Mouse (Mus musculus) layer of hippocampus, adult 9-10 months (tissue): ENCODE data around the gene Pcgf3.
"Not testable (repeated sequence)": the region's sequence is repeated elsewhere in the genome, so short reads cannot be mapped to it uniquely, and the experiment has no call there.

Experiments
- DNase-seq: peaks from one replicate; pipeline ENCODE4 v3.0.0; 2022; ENCODE audit warnings: low spot score

Gene Pcgf3

GRCm38 (mm10) chr5:108473737-108474136 is 12.7 kb downstream of the Pcgf3 start:
- no peak for DNase-seq

- no peak for DNase-seq
Observed at GRCm38 (mm10) chr5:108475977-108476376, 14.9 kb downstream of the Pcgf3 start.

- DNase-seq: no peak
Observed at GRCm38 (mm10) chr5:108483006-108483405, 22.0 kb downstream of the Pcgf3 start.

- DNase-seq: no peak
Observed at GRCm38 (mm10) chr5:108485239-108485638, 24.2 kb downstream of the Pcgf3 start.

GRCm38 (mm10) chr5:108486148-108486547 is 25.1 kb downstream of the Pcgf3 start:
- not testable (repeated sequence) for DNase-seq

GRCm38 (mm10) chr5:108501573-108501972 is 40.5 kb downstream of the Pcgf3 start:
- DNase-seq: no peak

GRCm38 (mm10) chr5:108502286-108502685 is 41.3 kb downstream of the Pcgf3 start:
- DNase-seq: no peak

- DNase-seq: no peak
Observed at GRCm38 (mm10) chr5:108515581-108516361, 54.7 kb downstream of the Pcgf3 start.

- DNase-seq: no peak
Observed at GRCm38 (mm10) chr5:108516655-108517054, 55.6 kb downstream of the Pcgf3 start.

- DNase-seq: no peak
Observed at GRCm38 (mm10) chr5:108518106-108518885, 57.3 kb downstream of the Pcgf3 start.

GRCm38 (mm10) chr5:108518951-108519350 is 57.9 kb downstream of the Pcgf3 start:
- DNase-seq: no peak

GRCm38 (mm10) chr5:108520153-108520552 is 59.1 kb downstream of the Pcgf3 start:
- DNase-seq: no peak

- DNase-seq: no peak
Observed at GRCm38 (mm10) chr5:108521016-108521415, 60.0 kb downstream of the Pcgf3 start.

- no peak for DNase-seq
Observed at GRCm38 (mm10) chr5:108521896-108522295, 60.9 kb downstream of the Pcgf3 start.

- DNase-seq: no peak
Observed at GRCm38 (mm10) chr5:108522597-108522996, 61.6 kb downstream of the Pcgf3 start.

GRCm38 (mm10) chr5:108534188-108534587 is 73.2 kb downstream of the Pcgf3 start:
- no peak for DNase-seq

- DNase-seq: no peak
Observed at GRCm38 (mm10) chr5:108543516-108544291, 82.7 kb downstream of the Pcgf3 start.

GRCm38 (mm10) chr5:108547636-108548035 is 86.6 kb downstream of the Pcgf3 start:
- DNase-seq: no peak

GRCm38 (mm10) chr5:108549137-108549488 is 88.1 kb downstream of the Pcgf3 start:
- no peak for DNase-seq

GRCm38 (mm10) chr5:108549489-108550206 is 88.6 kb downstream of the Pcgf3 start, which contains the start of gene Cplx1:
TSS of gene Cplx1 (minus strand) at chr5:108550024.
- no peak for DNase-seq

GRCm38 (mm10) chr5:108550207-108550594 is 89.2 kb downstream of the Pcgf3 start:
- DNase-seq: no peak

- DNase-seq: no peak
Observed at GRCm38 (mm10) chr5:108554041-108554440, 93.0 kb downstream of the Pcgf3 start.
